Mouse (Mus musculus): ENCODE measurements at regions not wholly inside any gene's neighbourhood (a gene's known extent, or its start where the extent isn't known, plus 50 kb on each side); places are given as distances from the start of the nearest gene placed in this dataset.

DNA sequence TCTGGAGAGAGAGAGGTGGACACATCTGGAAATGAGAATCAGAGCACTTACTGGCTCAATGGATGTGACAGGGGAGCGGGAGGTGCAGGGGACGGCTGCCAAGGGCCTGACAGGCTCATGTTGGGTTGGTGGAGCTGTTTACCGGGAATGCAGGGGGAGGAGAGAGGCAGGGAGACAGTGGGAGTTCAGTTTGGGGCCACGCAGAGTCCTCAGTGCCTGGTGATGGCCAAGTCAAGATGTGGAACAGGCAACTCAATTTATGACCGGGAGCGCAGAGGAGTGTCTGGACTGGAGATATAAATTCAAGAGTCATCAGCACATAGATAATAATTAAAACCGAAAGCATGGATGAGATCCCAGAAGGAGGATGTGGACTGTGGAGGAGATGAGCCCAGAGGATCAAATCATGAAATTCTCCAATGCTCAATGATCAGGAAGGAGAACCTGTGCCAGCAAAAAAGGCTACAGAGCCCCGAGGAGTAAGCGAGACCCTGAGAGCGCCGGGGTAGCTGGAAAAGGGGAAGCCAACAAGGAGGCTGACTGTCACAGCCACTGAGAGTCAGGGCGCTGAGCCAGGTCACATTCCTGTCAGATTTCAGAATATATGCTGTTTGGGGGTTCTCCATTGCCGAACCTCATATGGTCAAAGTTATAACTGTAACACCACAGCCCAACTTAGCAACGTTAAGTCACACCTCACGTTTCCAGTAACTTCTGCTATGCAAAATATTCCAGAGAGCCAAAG, 358.0 kb upstream of the Npvf start:
- DNase-seq = peak; percentile 72 to 80

GRCm38 (mm10) chr6:51015735-51016134, 361.5 kb upstream of the Npvf start:
- peak; percentile 44 to 52 for DNase-seq

- DNase-seq = no peak
Observed at GRCm38 (mm10) chr6:51016441-51017070, 362.3 kb upstream of the Npvf start.

DNA sequence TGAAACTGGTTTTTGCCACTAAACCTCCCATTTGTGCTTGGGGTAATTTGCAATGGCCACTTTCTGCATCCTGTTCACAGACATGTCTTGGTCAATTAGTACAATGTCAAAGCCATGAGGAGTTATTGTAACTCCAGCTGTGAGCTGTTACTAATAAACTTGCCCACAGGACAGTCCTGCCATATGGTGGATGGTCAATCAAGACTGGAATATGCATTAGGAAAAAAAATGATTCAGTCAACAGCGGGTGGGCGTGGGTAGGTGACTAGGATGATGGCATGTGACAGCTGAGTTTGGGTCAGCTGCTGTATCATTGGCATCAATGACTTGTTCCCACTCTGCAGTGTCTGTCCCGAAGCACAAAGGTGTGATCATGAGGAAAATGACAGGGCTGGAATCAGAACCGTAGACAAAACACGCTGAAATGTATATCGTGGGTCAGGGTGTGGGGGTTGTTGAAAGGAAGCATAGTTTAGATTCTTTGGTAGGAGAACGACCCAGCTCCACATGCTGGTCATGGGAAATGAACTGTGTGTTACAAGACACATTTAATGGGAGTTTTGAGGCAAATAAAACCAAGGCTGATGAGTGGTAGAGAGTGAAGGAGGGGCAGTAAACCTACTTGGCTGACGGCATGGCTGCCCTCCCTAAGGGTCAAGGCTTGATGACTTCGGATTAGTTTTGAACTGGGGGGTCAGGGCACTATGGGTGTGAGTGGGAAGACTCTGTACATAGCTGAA, 363.2 kb upstream of the Npvf start:
- DNase-seq = no peak

DNA sequence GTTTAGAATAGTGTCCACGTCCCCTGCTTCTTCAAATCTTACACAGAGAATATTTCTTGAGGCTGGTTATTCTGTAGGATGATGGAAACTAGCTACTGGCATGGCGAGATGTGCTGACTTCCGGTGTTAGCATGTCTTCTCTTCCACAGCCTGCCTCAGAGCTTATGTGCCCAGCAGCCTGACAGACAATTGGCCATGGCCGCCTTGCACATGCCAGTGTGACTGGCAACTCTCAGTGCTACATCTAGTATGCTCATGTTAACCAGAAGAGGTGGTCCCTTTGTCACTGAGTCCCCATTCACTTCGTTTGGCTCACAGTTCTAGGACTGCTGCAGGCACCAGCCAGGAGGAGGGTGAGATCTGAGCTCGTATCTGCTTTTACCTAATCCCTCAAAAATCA, 367.0 kb upstream of the Npvf start:
- no peak for DNase-seq

- no peak for DNase-seq
Observed at GRCm38 (mm10) chr6:51023361-51023760, 369.1 kb upstream of the Npvf start.

DNA sequence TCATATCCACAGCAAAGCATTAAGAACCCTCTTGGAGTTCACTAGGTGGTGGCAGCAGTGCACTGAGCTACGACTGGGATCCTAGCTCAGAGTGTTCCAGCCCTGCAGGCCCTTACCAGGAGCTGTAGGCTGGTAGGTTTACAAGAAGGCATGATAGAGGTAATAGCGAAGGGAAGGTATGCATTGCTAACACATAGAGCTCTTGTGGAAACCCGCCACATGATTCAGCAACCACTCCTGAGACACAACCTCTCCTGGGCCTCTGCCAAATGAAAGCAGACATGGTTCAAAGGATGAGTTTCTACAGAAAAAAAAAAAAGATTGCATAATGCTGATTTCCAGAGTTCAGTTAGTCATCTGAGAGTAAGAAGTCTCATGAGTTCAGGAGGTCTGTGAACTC, 370.5 kb upstream of the Npvf start:
- DNase-seq = no peak

- no peak for DNase-seq
Observed at GRCm38 (mm10) chr6:51025411-51025810, 371.2 kb upstream of the Npvf start.

DNA sequence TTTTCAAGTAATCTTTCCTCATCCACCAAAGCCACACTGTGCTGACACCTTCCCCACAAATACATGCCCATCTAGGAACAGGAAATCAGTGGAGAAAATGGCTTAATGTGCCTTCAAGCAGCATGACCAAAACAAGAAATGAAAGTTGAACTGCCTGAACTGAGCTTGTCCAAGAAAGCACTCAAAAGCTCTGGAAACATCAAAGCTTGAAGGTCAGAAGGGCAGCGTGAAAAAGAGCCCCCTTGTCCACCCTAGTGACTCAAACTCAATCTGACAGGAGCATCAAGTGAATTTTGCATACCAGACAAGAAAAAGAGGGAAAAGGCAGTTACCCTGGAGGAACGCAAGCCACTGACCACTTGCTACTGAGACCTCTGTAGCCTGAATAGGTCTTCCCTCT, 373.1 kb upstream of the Npvf start:
- DNase-seq = no peak

- DNase-seq = no peak
Observed at GRCm38 (mm10) chr6:51029516-51029915, 375.3 kb upstream of the Npvf start.

GRCm38 (mm10) chr6:51029953-51030352, 375.7 kb upstream of the Npvf start:
- DNase-seq = no peak

- DNase-seq = no peak
Observed at GRCm38 (mm10) chr6:51033835-51034234, 379.6 kb upstream of the Npvf start.

DNA sequence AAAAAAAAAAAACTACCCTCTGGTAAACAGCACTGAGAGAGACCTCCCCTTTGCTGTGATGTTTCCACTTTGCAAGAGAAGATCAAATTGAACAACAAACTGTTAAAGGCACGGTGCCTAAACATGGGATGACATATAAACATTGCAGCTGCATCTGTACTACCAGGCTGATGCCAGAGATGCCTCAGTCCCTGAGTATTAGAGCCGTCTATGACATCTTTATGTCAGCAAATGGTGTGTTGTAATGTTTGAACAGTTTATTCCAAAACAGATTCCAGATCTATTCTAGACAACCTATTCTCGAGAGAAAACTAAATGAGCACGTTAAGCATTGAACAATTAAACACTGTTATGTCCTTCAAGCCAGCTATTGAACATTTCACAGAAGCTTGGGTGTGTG, 381.8 kb upstream of the Npvf start:
- no peak for DNase-seq

GRCm38 (mm10) chr6:51036553-51036952, 382.3 kb upstream of the Npvf start:
- DNase-seq = peak; percentile 54 to 66

DNA sequence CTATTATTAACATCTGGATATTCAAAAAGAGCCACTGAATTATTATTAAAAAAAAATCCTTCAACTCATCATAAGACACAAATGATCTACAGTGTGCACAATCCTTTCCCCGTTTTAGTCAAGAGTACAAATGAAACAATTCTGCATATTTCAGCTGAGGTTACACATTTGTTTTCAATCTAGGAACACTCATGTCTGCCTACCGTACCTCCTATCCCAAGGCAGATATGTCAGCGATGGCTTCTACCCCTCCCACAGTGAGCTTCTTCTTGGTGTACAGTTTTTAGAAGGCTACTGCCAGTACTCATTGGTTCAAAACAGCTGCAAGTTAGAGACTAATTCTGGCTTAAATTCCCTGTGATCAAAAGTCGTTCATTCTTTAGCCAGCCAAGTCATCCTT, 382.7 kb upstream of the Npvf start:
- no peak for DNase-seq

GRCm38 (mm10) chr6:51039486-51040180, 385.4 kb upstream of the Npvf start:
- DNase-seq = no peak

DNA sequence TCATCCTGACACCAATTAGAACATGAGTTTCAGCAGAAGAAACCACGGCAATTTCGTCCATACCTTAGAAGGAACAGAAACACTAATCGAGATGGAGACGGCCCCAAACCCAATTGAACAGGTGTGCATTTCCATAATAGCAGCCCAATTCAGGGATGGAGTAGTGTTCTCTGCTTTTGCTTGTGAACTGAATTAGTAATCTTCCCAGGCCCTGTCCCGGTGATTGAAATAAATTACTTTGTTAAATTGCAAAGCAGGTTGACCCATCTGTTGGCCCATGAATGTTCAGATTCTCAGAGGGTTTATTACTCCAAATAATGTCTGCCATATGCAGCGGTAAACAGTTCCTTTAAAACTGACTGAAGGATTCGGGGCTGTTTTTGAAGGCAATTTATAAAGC, 388.5 kb upstream of the Nfe2l3 start:
- no peak for DNase-seq

- peak; percentile 71 to 81 for DNase-seq
Observed at GRCm38 (mm10) chr6:51044873-51045272, 387.6 kb upstream of the Nfe2l3 start.

GRCm38 (mm10) chr6:51052451-51052921, 380.0 kb upstream of the Nfe2l3 start:
- peak in 1 of 2 experiments; percentile 54 for DNase-seq

GRCm38 (mm10) chr6:51057229-51057628, 375.2 kb upstream of the Nfe2l3 start:
- DNase-seq = no peak

DNA sequence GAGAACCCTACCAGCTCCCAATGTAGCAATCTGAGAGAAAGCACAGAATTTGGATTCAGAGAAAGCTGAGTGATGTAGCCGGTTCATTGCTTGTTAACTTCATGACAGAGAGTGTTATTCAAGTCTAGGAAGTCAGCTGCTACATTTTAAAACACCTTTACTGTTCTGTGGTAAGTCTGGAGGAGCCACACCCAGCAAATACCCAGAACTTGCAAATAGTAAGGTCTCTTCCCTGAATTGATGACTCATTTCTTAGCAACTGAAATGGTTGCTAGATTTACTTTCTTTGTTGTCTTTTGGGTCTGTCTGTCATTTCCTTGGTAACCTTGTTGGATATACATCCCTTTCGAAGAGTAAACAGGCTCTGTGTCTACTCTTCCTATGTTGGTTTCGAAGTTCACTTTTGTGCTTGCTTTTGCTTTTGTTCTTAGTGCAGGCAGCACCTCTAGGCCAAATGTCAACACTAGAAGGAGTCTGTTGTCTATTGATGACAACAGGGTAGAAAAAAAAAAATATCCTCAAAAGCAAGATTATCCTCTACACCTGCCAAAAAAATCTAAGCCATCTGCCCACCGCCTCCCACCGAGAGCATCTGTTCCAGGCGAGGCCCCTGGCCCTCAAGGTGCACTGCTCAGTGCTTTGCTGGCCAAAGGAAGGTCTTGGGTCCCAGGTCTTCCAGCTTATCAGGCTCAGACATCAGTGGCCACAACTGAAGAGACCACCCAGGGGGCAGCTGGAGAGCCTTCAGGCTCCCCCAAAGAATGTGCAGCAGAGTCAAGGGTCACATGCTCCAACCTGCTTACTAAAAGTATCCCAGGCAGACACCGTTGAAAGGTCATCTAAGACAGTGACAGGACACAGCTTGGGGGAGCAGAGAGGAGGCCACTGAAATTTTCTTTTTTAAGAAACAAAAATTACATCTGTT, 372.3 kb upstream of the Nfe2l3 start:
- no peak for DNase-seq

Measured in kidney, postnatal 4 days (tissue).